Mouse (Mus musculus): ENCODE results near the gene Tpcn2. TPM values are rescaled to one million over a fixed set of nuclear protein-coding genes. Genes with fewer than 3 reads are reported as not detected.
A peak's percentile ranks its signal among the peaks of the same experiment; 100 is the strongest.

The Tpcn2 gene
- polyA plus RNA-seq, 1 experiment from 2014 or later, result 3.7 TPM

DNA sequence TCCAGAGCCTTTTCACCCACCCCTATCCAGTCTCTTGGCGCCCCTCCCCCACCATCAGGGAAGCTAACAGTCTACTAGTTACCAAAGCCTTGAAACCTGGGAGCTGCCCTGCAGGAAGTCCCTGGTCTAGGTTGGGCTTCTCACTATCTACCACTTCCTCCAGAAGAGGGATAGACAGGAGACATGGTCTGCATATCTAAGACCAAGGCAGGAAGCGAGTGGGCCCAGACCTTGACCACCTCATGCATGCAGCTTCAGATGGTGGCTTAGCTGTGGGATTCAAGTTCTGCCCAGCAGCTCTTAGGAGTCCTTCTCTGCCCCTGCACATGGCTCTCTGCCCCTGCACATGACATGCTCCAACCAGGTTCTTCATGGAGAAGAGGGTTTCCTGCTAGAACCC, 34.9 kb downstream of the Tpcn2 start:
- no peak for DNase-seq (ENCODE audit: low spot score)
- H3K9me3 ChIP-seq (ENCODE audit: control insufficient read depth, low read length), result no peaks in the 10 kb centered on the region
- no peak overlapping the region for H3K4me3 ChIP-seq (ENCODE audit: low read depth, low read length)
- no peaks in the 10 kb centered on the region for H3K27me3 ChIP-seq (replicated peaks; ENCODE audit: control insufficient read depth, insufficient read depth, low read length)
- no peaks in the 10 kb centered on the region; the same call in 1 of the 2 replicates for H3K36me3 ChIP-seq (ENCODE audit: control insufficient read depth, insufficient read depth, low read length)
- no peak overlapping the region for H3K4me2 ChIP-seq (ENCODE audit: low read depth, low read length)
- H3K27ac ChIP-seq (replicated peaks; ENCODE audit: low read depth, low read length), result no peak overlapping the region
- 88% methylated on average over 2 of the region's 2 CpGs for WGBS
- no peaks in the 10 kb centered on the region for H3K4me1 ChIP-seq (ENCODE audit: control insufficient read depth, insufficient read depth, low read length)
- H3K9ac ChIP-seq (ENCODE audit: low read depth, low read length), result no peak overlapping the region
- no peak for ATAC-seq (ENCODE audit: low read depth)

DNA sequence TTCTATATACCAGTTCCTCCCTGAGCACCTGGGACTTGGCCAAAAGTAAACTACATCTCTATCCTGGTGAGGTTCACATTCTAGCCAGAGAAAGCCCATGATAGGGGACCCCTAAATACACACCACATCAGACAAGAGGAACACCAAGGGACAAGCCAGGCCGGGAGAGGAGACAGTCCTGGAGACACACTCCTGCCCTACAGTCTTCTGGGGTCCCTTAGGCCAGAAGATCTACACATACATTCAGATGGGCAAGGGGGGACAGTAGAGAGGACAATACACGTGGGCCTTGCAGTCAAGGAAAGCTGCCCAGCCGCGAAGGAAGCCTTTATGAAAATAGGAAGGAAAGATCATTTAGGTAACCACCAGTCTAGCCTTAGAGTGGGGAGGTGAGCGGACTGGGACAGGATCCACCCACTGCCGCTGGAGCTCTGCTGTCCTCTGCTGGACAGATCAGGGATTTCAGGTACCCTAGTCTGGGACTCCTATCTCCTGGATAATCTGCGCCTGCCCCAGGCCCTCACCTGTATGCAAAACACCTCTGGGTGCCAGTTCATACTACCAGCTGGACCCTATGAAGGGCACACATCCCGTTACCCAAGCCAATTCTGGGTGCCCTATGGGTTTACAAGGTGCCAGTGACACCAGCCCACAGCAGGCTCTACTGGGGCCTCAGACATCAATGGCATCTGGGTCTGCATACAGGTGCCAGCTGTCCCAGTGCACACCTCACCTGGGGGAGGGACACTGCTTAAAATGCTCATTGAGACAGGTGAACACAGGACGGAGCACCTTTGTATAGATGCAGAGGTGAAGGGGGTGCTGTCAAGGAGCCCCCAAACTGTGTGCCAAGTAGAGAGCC, 40.7 kb downstream of the Tpcn2 start:
- Histone ChIP-seq H3K9ac (ENCODE audit: low read depth, low read length) (no peak overlapping the region), H3K4me2 (ENCODE audit: low read depth, low read length) (no peak overlapping the region), H3K27me3 (replicated peaks; ENCODE audit: control insufficient read depth, insufficient read depth, low read length) (no peaks in the 10 kb centered on the region), H3K4me3 (ENCODE audit: low read depth, low read length) (no peak overlapping the region), H3K36me3 (ENCODE audit: control insufficient read depth, insufficient read depth, low read length) (no peaks in the 10 kb centered on the region), H3K9me3 (ENCODE audit: control insufficient read depth, low read length) (no peaks in the 10 kb centered on the region), H3K4me1 (ENCODE audit: control insufficient read depth, insufficient read depth, low read length) (no peaks in the 10 kb centered on the region), H3K27ac (replicated peaks; ENCODE audit: low read depth, low read length) (no peak overlapping the region)
- 7% methylated on average over 9 of the region's 9 CpGs for WGBS
- peak; percentile 71 for ATAC-seq (ENCODE audit: low read depth)
- peak; percentile 72 for DNase-seq (ENCODE audit: low spot score)

DNA sequence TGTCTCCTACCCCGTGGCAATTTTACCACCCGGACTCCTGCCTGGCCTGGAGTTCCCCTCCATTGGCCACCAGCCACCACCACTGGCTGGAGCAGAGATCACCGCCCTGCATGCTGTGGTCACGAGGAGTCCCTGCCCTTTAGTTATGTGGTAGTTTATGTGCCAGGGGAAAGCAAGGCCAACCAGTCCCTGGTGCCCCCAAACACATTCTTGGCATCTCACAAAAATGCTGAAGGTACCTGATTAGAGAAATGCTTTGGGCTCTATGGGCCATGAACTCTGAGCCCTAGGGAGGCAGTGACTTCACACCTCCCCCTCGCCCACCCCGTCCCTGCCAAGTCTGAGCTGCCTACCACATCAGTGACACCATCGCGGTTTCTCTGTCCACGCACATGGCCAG, 41.8 kb downstream of the Tpcn2 start:
- Histone ChIP-seq H3K9ac (ENCODE audit: low read depth, low read length) (no peak overlapping the region), H3K27ac (replicated peaks; ENCODE audit: low read depth, low read length) (no peak overlapping the region), H3K36me3 (ENCODE audit: control insufficient read depth, insufficient read depth, low read length) (no peaks in the 10 kb centered on the region), H3K27me3 (replicated peaks; ENCODE audit: control insufficient read depth, insufficient read depth, low read length) (no peaks in the 10 kb centered on the region), H3K4me3 (ENCODE audit: low read depth, low read length) (no peak overlapping the region), H3K9me3 (ENCODE audit: control insufficient read depth, low read length) (no peaks in the 10 kb centered on the region), H3K4me2 (ENCODE audit: low read depth, low read length) (no peak overlapping the region), H3K4me1 (ENCODE audit: control insufficient read depth, insufficient read depth, low read length) (no peaks in the 10 kb centered on the region)
- ATAC-seq (ENCODE audit: low read depth) (no peak), DNase-seq (ENCODE audit: low spot score) (no peak)
- 72% methylated on average over 9 of the region's 9 CpGs for WGBS

GRCm38 (mm10) chr7:145240929-145241328, 42.9 kb downstream of the Tpcn2 start:
- H3K9ac ChIP-seq (ENCODE audit: low read depth, low read length), result no peak overlapping the region

GRCm38 (mm10) chr7:145239736-145240505, 43.9 kb downstream of the Tpcn2 start:
- H3K4me1 ChIP-seq (ENCODE audit: control insufficient read depth, insufficient read depth, low read length), result no peaks in the 10 kb centered on the region
- no peak overlapping the region for H3K4me2 ChIP-seq (ENCODE audit: low read depth, low read length)
- no peak overlapping the region for H3K9ac ChIP-seq (ENCODE audit: low read depth, low read length)
- no peak overlapping the region for H3K4me3 ChIP-seq (ENCODE audit: low read depth, low read length)
- H3K36me3 ChIP-seq (ENCODE audit: control insufficient read depth, insufficient read depth, low read length), result no peaks in the 10 kb centered on the region
- no peak for DNase-seq (ENCODE audit: low spot score)
- WGBS, result 76% methylated on average over 7 of the region's 8 CpGs
- no peak overlapping the region for H3K27ac ChIP-seq (replicated peaks; ENCODE audit: low read depth, low read length)
- ATAC-seq (ENCODE audit: low read depth), result no peak
- H3K27me3 ChIP-seq (replicated peaks; ENCODE audit: control insufficient read depth, insufficient read depth, low read length), result no peaks in the 10 kb centered on the region
- no peaks in the 10 kb centered on the region for H3K9me3 ChIP-seq (ENCODE audit: control insufficient read depth, low read length)

More at GRCm38 (mm10) chr7:145240929-145241328, 42.9 kb downstream of the Tpcn2 start:
- Histone ChIP-seq H3K9me3 (ENCODE audit: control insufficient read depth, low read length) (no peaks in the 10 kb centered on the region), H3K4me3 (ENCODE audit: low read depth, low read length) (no peak overlapping the region), H3K27ac (replicated peaks; ENCODE audit: low read depth, low read length) (no peak overlapping the region), H3K36me3 (ENCODE audit: control insufficient read depth, insufficient read depth, low read length) (no peaks in the 10 kb centered on the region), H3K4me1 (ENCODE audit: control insufficient read depth, insufficient read depth, low read length) (no peaks in the 10 kb centered on the region), H3K27me3 (replicated peaks; ENCODE audit: control insufficient read depth, insufficient read depth, low read length) (no peaks in the 10 kb centered on the region), H3K4me2 (ENCODE audit: low read depth, low read length) (no peak overlapping the region)
- no peak for ATAC-seq (ENCODE audit: low read depth)
- 89% methylated on average over 4 of the region's 4 CpGs for WGBS
- DNase-seq (ENCODE audit: low spot score), result no peak

GRCm38 (mm10) chr7:145239145-145239544, 44.7 kb downstream of the Tpcn2 start:
- DNase-seq (ENCODE audit: low spot score), result no peak
- ATAC-seq (ENCODE audit: low read depth), result no peak
- H3K4me3 ChIP-seq (ENCODE audit: low read depth, low read length), result no peak overlapping the region
- H3K9me3 ChIP-seq (ENCODE audit: control insufficient read depth, low read length), result no peaks in the 10 kb centered on the region
- no peak overlapping the region for H3K4me2 ChIP-seq (ENCODE audit: low read depth, low read length)
- WGBS, result 56% methylated on average over 6 of the region's 6 CpGs
- H3K36me3 ChIP-seq (ENCODE audit: control insufficient read depth, insufficient read depth, low read length), result no peaks in the 10 kb centered on the region
- H3K9ac ChIP-seq (ENCODE audit: low read depth, low read length), result 0 out of 2 replicates have a peak overlapping the region, but pooled peaks have one; percentile 25
- no peak overlapping the region for H3K27ac ChIP-seq (replicated peaks; ENCODE audit: low read depth, low read length)
- H3K27me3 ChIP-seq (replicated peaks; ENCODE audit: control insufficient read depth, insufficient read depth, low read length), result no peaks in the 10 kb centered on the region
- no peaks in the 10 kb centered on the region for H3K4me1 ChIP-seq (ENCODE audit: control insufficient read depth, insufficient read depth, low read length)

- Histone ChIP-seq H3K4me1 (ENCODE audit: control insufficient read depth, insufficient read depth, low read length) (no peaks in the 10 kb centered on the region), H3K27ac (replicated peaks; ENCODE audit: low read depth, low read length) (no peak overlapping the region), H3K9me3 (ENCODE audit: control insufficient read depth, low read length) (no peaks in the 10 kb centered on the region), H3K27me3 (replicated peaks; ENCODE audit: control insufficient read depth, insufficient read depth, low read length) (no peaks in the 10 kb centered on the region), H3K4me3 (ENCODE audit: low read depth, low read length) (no peak overlapping the region), H3K36me3 (ENCODE audit: control insufficient read depth, insufficient read depth, low read length) (no peaks in the 10 kb centered on the region), H3K9ac (ENCODE audit: low read depth, low read length) (no peak overlapping the region), H3K4me2 (ENCODE audit: low read depth, low read length) (no peak overlapping the region)
- ATAC-seq (ENCODE audit: low read depth), result no peak
- DNase-seq (ENCODE audit: low spot score), result no peak
- 79% methylated on average over 10 of the region's 10 CpGs for WGBS
Measured at GRCm38 (mm10) chr7:145234841-145235790, 48.7 kb downstream of the Tpcn2 start.

GRCm38 (mm10) chr7:145231659-145232058, 52.2 kb downstream of the Tpcn2 start:
- no peaks in the 10 kb centered on the region for H3K27me3 ChIP-seq (replicated peaks; ENCODE audit: control insufficient read depth, insufficient read depth, low read length)
- H3K4me2 ChIP-seq (ENCODE audit: low read depth, low read length), result no peak overlapping the region
- no peak overlapping the region for H3K27ac ChIP-seq (replicated peaks; ENCODE audit: low read depth, low read length)
- DNase-seq (ENCODE audit: low spot score), result no peak
- no peak overlapping the region for H3K4me3 ChIP-seq (ENCODE audit: low read depth, low read length)
- WGBS, result 67% methylated on average over 9 of the region's 9 CpGs
- no peaks in the 10 kb centered on the region for H3K9me3 ChIP-seq (ENCODE audit: control insufficient read depth, low read length)
- H3K36me3 ChIP-seq (ENCODE audit: control insufficient read depth, insufficient read depth, low read length), result no peaks in the 10 kb centered on the region
- H3K9ac ChIP-seq (ENCODE audit: low read depth, low read length), result no peak overlapping the region
- no peaks in the 10 kb centered on the region for H3K4me1 ChIP-seq (ENCODE audit: control insufficient read depth, insufficient read depth, low read length)
- ATAC-seq (ENCODE audit: low read depth), result no peak

Data from embryonic facial prominence, embryonic 14.5 days (tissue).